Mouse (Mus musculus) naive thymus-derived CD4-positive, alpha-beta T cell, adult 2 months (primary cell): ENCODE results near the gene Slc6a18.

Experiments
- DNase-seq: peaks from one replicate; pipeline ENCODE4 v3.0.0-alpha.2; 2011; ENCODE audit warnings: low read depth

The Slc6a18 gene

GRCm38 (mm10) chr13:73685502-73685901 lies 7.7 kb upstream of the Slc6a18 start:
- DNase-seq = no peak

- no peak for DNase-seq
These were observed 6.6 kb upstream of the Slc6a18 start for GRCm38 (mm10) chr13:73684412-73684811.

GRCm38 (mm10) chr13:73683682-73684081 lies 5.9 kb upstream of the Slc6a18 start:
- no peak for DNase-seq

GRCm38 (mm10) chr13:73682226-73682625 lies 4.4 kb upstream of the Slc6a18 start:
- DNase-seq = no peak

- DNase-seq = no peak
These were observed 2.6 kb upstream of the Slc6a18 start for GRCm38 (mm10) chr13:73680394-73680793.

GRCm38 (mm10) chr13:73679311-73679710 lies 1.5 kb upstream of the Slc6a18 start:
- DNase-seq = no peak

GRCm38 (mm10) chr13:73675161-73675560 lies 2.7 kb downstream of the Slc6a18 start:
- no peak for DNase-seq

- DNase-seq = no peak
These were observed 17.6 kb downstream of the Slc6a18 start for GRCm38 (mm10) chr13:73660163-73660695.

GRCm38 (mm10) chr13:73658953-73659352 lies 18.9 kb downstream of the Slc6a18 start:
- DNase-seq = no peak

- DNase-seq = no peak
These were observed 22.8 kb downstream of the Slc6a18 start for GRCm38 (mm10) chr13:73654976-73655375.

- DNase-seq = no peak
These were observed 24.6 kb downstream of the Slc6a18 start for GRCm38 (mm10) chr13:73653266-73653665.

- peak; percentile 89 for DNase-seq
These were observed 31.3 kb downstream of the Slc6a18 start for GRCm38 (mm10) chr13:73646397-73647087.

- no peak for DNase-seq
These were observed 36.5 kb downstream of the Slc6a18 start for GRCm38 (mm10) chr13:73641296-73641695.

- no peak for DNase-seq
These were observed 40.0 kb downstream of the Slc6a18 start for GRCm38 (mm10) chr13:73637826-73638225.

- DNase-seq = no peak
These were observed 46.0 kb downstream of the Slc6a18 start for GRCm38 (mm10) chr13:73631837-73632236.

GRCm38 (mm10) chr13:73628586-73629113 lies 49.2 kb downstream of the Slc6a18 start:
- DNase-seq = no peak

- peak; percentile 69 for DNase-seq
These were observed 50.9 kb downstream of the Slc6a18 start, which contains the start of gene Tert for GRCm38 (mm10) chr13:73626745-73627549. Tert (plus strand) TSS chr13:73626911.

- no peak for DNase-seq
These were observed 51.4 kb downstream of the Slc6a18 start for GRCm38 (mm10) chr13:73626410-73626744.

GRCm38 (mm10) chr13:73620637-73621036 lies 57.2 kb downstream of the Slc6a18 start:
- peak; percentile 47 for DNase-seq

GRCm38 (mm10) chr13:73618406-73618805 lies 59.4 kb downstream of the Slc6a18 start:
- no peak for DNase-seq
